Mouse (Mus musculus) megakaryocyte progenitor cell, adult 5-6 weeks (primary cell): Measurements from ENCODE around the gene Gm15085. TPM values are rescaled to one million over a fixed set of nuclear protein-coding genes. Genes with fewer than 3 reads are reported as not detected.
"Not testable (repeated sequence)": the region's sequence is repeated elsewhere in the genome, so short reads cannot be mapped to it uniquely, and the experiment has no call there.

Experiments
- ATAC-seq: replicated peaks from 2 replicates; pipeline ENCODE4 v1.8.0; 2016; ENCODE audit warnings: mild to moderate bottlenecking, moderate TSS enrichment, inconsistent platforms; ENCODE audit not compliant: poor library complexity
- total RNA-seq, 2 experiments: library from RNA; stranded (forward) in 1 of 2; stranded (reverse) in 1 of 2; fragments of 157-497, 149-512 nt in 1 of 2; fragments of 200-1000 nt in 1 of 2; gene quantifications; 2 replicates each; pipeline versions ENCODE4 v1.2.3 to v1.2.4; 2015 to 2017

Gene Gm15085
- not detected in 2 replicates for total RNA-seq (2015)
- total RNA-seq (2017): not detected in 2 replicates

- not testable (repeated sequence) for ATAC-seq
These were observed at the start of gene Gm15085 for GRCm38 (mm10) chrX:149447317-149447716. Gm15085 (plus strand) TSS chrX:149447617.

Other genes starting within 250 kb of the Gm15085 start
- not detected in 2 replicates for gene Gm15093, start 175.2 kb upstream of the Gm15085 start, total RNA-seq (2015)
- not detected in 2 replicates for gene Gm15093, start 175.2 kb upstream of the Gm15085 start, total RNA-seq (2017)
- not detected in 2 replicates for gene Gm10439, start 147.0 kb downstream of the Gm15085 start, total RNA-seq (2015)
- gene Gm10439, start 147.0 kb downstream of the Gm15085 start, total RNA-seq (2017): not detected in 2 replicates